Mouse (Mus musculus) embryonic facial prominence, embryonic 14.5 days (tissue): ENCODE results near the gene Rad51b. TPM values are rescaled to one million over a fixed set of nuclear protein-coding genes. Genes with fewer than 3 reads are reported as not detected.
"Not testable (repeated sequence)": the region's sequence is repeated elsewhere in the genome, so short reads cannot be mapped to it uniquely, and the experiment has no call there.

Source experiments
- ATAC-seq: fragments of 200-750 bp; cut with Nextera tagmentation; 2 replicates; pipeline ENCODE4 v1.8.0; 2017; ENCODE audit warnings: low read depth, moderate number of reproducible peaks, moderate TSS enrichment
- DNase-seq: peaks from one replicate; pipeline ENCODE4 v3.0.0-alpha.2; 2015; ENCODE audit warnings: low spot score
- H3K27ac ChIP-seq: fragments of 300-500 bp; sonication (generic); replicated peaks from 2 replicates; pipeline ENCODE4 v1.5.1; 2014; ENCODE audit warnings: low read depth, mild to moderate bottlenecking, low read length, moderate library complexity
- H3K27me3 ChIP-seq: fragments of 300-500 bp; sonication (generic); replicated peaks from 2 replicates; pipeline ENCODE4 v1.6.1; 2014; ENCODE audit warnings: low read length; ENCODE audit not compliant: control insufficient read depth, insufficient read depth
- H3K36me3 ChIP-seq: fragments of 300-500 bp; sonication (generic); 2 replicates; pipeline ENCODE4 v1.6.1; 2014; ENCODE audit warnings: low read length, mixed read lengths; ENCODE audit not compliant: control insufficient read depth, insufficient read depth
- H3K4me1 ChIP-seq: fragments of 300-500 bp; sonication (generic); 2 replicates; pipeline ENCODE4 v1.6.1; 2014; ENCODE audit warnings: antibody characterized with exemption, low read length; ENCODE audit not compliant: control insufficient read depth, insufficient read depth
- H3K4me2 ChIP-seq: fragments of 300-500 bp; sonication (generic); 2 replicates; pipeline ENCODE4 v1.6.1; 2014; ENCODE audit warnings: low read depth, mild to moderate bottlenecking, low read length, moderate library complexity, mixed read lengths
- H3K4me3 ChIP-seq: fragments of 300-500 bp; sonication (generic); 2 replicates; pipeline ENCODE4 v1.5.1; 2014; ENCODE audit warnings: low read depth, mild to moderate bottlenecking, low read length
- H3K9ac ChIP-seq: fragments of 300-500 bp; sonication (generic); 2 replicates; pipeline ENCODE4 v1.6.1; 2014; ENCODE audit warnings: low read depth, mild to moderate bottlenecking, low read length, moderate library complexity, mixed read lengths
- H3K9me3 ChIP-seq: fragments of 300-500 bp; sonication (generic); 2 replicates; pipeline ENCODE4 v1.6.1; 2016; ENCODE audit warnings: low read length; ENCODE audit not compliant: control insufficient read depth
- WGBS: fragments of 180-500 bp; shearing (Covaris S2); extraction: QIAGEN DNeasy Blood & Tissue Kit; methylation state at CpG from one replicate; pipeline ENCODE4 v1.1.7; 2014; 5-methylcytosine and 5-hydroxymethylcytosine counted together
- polyA plus RNA-seq: library from polyadenylated mRNA; unstranded; fragments of >200 nt; fragmentation: Nextera tagmentation; extraction: Ambion mirVana; gene quantifications from 2 replicates; pipeline ENCODE4 v1.2.1, GENCODE M21; 2014

The Rad51b gene
- polyA plus RNA-seq, 1 experiment from 2014 or later = 5.1 TPM

GRCm38 (mm10) chr12:79317339-79317738 is 20.3 kb downstream of the Rad51b start:
- no peak for DNase-seq
- H3K4me3 ChIP-seq = no peak overlapping the region
- ATAC-seq = no peak
- WGBS = 73% methylated on average over 5 of the region's 5 CpGs
- no peaks in the 10 kb centered on the region for H3K27me3 ChIP-seq
- H3K4me1 ChIP-seq = no peaks in the 10 kb centered on the region
- H3K4me2 ChIP-seq = no peak overlapping the region
- H3K9ac ChIP-seq = no peak overlapping the region
- H3K36me3 ChIP-seq = no peaks in the 10 kb centered on the region
- no peaks in the 10 kb centered on the region for H3K9me3 ChIP-seq
- H3K27ac ChIP-seq = no peak overlapping the region

GRCm38 (mm10) chr12:79320895-79321294 is 23.8 kb downstream of the Rad51b start:
- ATAC-seq = no peak

DNA sequence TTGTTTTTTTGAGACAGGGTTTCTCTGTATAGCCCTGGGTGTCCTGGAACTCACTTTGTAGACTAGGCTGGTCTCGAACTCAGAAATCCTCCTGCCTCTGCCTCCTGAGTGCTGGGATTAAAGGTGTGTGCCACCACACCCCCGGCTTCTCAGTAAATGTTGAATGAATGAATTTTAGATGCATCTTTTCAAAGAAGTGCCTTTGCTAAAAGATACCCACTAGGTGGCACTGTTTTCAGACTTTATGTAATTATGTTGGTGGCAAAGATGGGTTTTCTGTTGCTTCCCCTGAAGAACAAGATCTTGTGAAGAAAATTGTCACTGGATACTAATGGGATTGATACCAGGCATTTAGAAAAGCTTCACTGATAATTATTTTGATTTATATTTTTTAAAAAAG is 25.5 kb downstream of the Rad51b start:
- peak; percentile 72 for DNase-seq
- not testable (repeated sequence) for H3K27ac ChIP-seq, H3K4me3 ChIP-seq, H3K9ac ChIP-seq, H3K4me2 ChIP-seq, H3K9me3 ChIP-seq, H3K36me3 ChIP-seq, H3K27me3 ChIP-seq, H3K4me1 ChIP-seq, ATAC-seq
- 68% methylated on average over 2 of the region's 2 CpGs for WGBS

More at GRCm38 (mm10) chr12:79320895-79321294, 23.8 kb downstream of the Rad51b start:
- no peaks in the 10 kb centered on the region for H3K27me3 ChIP-seq
- no peak overlapping the region for H3K9ac ChIP-seq
- no peak for DNase-seq
- H3K27ac ChIP-seq = no peak overlapping the region
- H3K9me3 ChIP-seq = no peaks in the 10 kb centered on the region
- no peaks in the 10 kb centered on the region for H3K36me3 ChIP-seq
- 76% methylated on average over 5 of the region's 5 CpGs for WGBS
- H3K4me2 ChIP-seq = no peak overlapping the region
- no peak overlapping the region for H3K4me3 ChIP-seq
- H3K4me1 ChIP-seq = no peaks in the 10 kb centered on the region

- Histone ChIP-seq H3K27ac (no peak overlapping the region), H3K9me3 (no peaks in the 10 kb centered on the region)
- 53% methylated on average over 2 of the region's 2 CpGs for WGBS
Observed at GRCm38 (mm10) chr12:79326236-79326635, 29.2 kb downstream of the Rad51b start.

DNA sequence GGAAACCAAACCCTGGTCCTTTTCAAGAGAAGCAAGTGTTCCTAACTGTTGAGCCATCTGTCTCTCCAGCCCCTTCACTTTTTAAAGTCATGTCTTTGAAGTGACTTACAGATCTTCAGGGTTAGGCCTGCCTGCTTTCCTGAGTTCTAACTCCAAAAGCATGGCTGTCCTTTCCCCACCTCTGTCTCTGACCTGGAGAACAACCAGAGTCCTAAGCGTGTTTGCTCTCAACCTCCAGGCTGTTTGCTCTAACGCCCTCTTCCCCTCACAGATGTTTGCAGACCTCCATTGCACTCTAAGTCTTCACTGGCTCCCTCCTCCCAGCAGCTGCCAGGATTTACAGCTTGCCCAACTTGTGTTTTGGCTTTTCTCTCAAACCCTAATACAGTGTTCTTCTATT is 29.7 kb downstream of the Rad51b start:
- Histone ChIP-seq H3K4me3 (no peak overlapping the region), H3K9ac (no peak overlapping the region), H3K36me3 (no peaks in the 10 kb centered on the region), H3K27me3 (no peaks in the 10 kb centered on the region), H3K4me2 (no peak overlapping the region), H3K4me1 (no peaks in the 10 kb centered on the region), H3K27ac (no peak overlapping the region), H3K9me3 (no peaks in the 10 kb centered on the region)
- no peak for DNase-seq
- no peak for ATAC-seq
- 60% methylated on average over 2 of the region's 2 CpGs for WGBS

More at GRCm38 (mm10) chr12:79326236-79326635, 29.2 kb downstream of the Rad51b start:
- no peaks in the 10 kb centered on the region for H3K27me3 ChIP-seq
- no peak overlapping the region for H3K4me3 ChIP-seq
- ATAC-seq (no peak), DNase-seq (no peak)
- H3K9ac ChIP-seq = no peak overlapping the region
- no peak overlapping the region for H3K4me2 ChIP-seq
- H3K4me1 ChIP-seq = no peaks in the 10 kb centered on the region
- H3K36me3 ChIP-seq = no peaks in the 10 kb centered on the region

DNA sequence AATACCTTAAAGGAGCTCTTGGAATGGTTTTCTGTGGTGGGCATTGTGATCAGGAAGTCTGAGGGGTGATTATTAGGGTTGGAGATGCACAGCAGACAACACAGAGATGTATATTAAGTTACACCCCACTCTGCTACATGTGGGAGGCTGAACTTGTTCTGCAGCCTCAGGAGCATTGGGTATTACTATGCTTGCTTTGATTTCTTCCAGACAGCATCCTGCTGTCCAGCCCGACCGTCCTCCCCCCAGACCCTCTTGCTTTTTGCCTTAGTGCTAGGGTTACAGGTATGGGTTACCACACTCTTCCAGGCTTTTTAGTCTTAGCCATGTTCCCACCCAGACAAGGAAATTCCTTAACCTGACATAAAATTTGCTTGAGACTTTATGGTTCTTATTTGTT is 30.8 kb downstream of the Rad51b start:
- DNase-seq (no peak), ATAC-seq (no peak)
- Histone ChIP-seq H3K27ac (no peak overlapping the region), H3K36me3 (no peaks in the 10 kb centered on the region), H3K4me1 (no peaks in the 10 kb centered on the region), H3K9ac (no peak overlapping the region), H3K4me3 (no peak overlapping the region), H3K9me3 (no peaks in the 10 kb centered on the region), H3K4me2 (no peak overlapping the region), H3K27me3 (no peaks in the 10 kb centered on the region)
- WGBS = 63% methylated on average over 2 of the region's 2 CpGs

- no peak overlapping the region for H3K27ac ChIP-seq
- H3K4me3 ChIP-seq = no peak overlapping the region
- H3K36me3 ChIP-seq = peaks cover 8% of the 10 kb centered on the region
- no peaks in the 10 kb centered on the region for H3K4me1 ChIP-seq
- 69% methylated on average over 2 of the region's 2 CpGs for WGBS
- peaks cover 8% of the 10 kb centered on the region; the same call in 1 of the 2 replicates for H3K9me3 ChIP-seq
- DNase-seq (no peak), ATAC-seq (no peak)
- no peak overlapping the region for H3K9ac ChIP-seq
- H3K4me2 ChIP-seq = no peak overlapping the region
- no peaks in the 10 kb centered on the region for H3K27me3 ChIP-seq
Observed at GRCm38 (mm10) chr12:79330571-79330970, 33.5 kb downstream of the Rad51b start.

GRCm38 (mm10) chr12:79331722-79332121 is 34.6 kb downstream of the Rad51b start:
- H3K27ac ChIP-seq = no peak overlapping the region
- WGBS = 76% methylated on average over 4 of the region's 4 CpGs
- H3K27me3 ChIP-seq = no peaks in the 10 kb centered on the region
- ATAC-seq (no peak), DNase-seq (no peak)
- no peak overlapping the region for H3K9ac ChIP-seq
- no peaks in the 10 kb centered on the region for H3K4me1 ChIP-seq
- no peak overlapping the region for H3K4me2 ChIP-seq
- peaks cover 8% of the 10 kb centered on the region; the same call in 1 of the 2 replicates for H3K9me3 ChIP-seq
- no peak overlapping the region for H3K4me3 ChIP-seq
- peaks cover 8% of the 10 kb centered on the region for H3K36me3 ChIP-seq

- DNase-seq = no peak
- Histone ChIP-seq H3K27me3 (no peaks in the 10 kb centered on the region), H3K36me3 (peaks cover 8% of the 10 kb centered on the region), H3K4me3 (no peak overlapping the region), H3K27ac (no peak overlapping the region), H3K4me1 (no peaks in the 10 kb centered on the region; the same call in 1 of the 2 replicates), H3K4me2 (no peak overlapping the region), H3K9me3 (peaks cover 8% of the 10 kb centered on the region; the same call in 1 of the 2 replicates), H3K9ac (no peak overlapping the region)
- no peak for ATAC-seq
- 83% methylated on average over 8 of the region's 8 CpGs for WGBS
Observed at GRCm38 (mm10) chr12:79338791-79339190, 41.7 kb downstream of the Rad51b start.
